Mouse (Mus musculus) neutrophil, adult 5-6 weeks (primary cell): Measurements from ENCODE around the gene Ano6. TPM values are rescaled to one million over a fixed set of nuclear protein-coding genes. Genes with fewer than 3 reads are reported as not detected.

Experiments
- ATAC-seq: fragments of 151-379, 151-347 bp; 2 replicates; pipeline ENCODE4 v1.8.0; 2017; ENCODE audit warnings: mild to moderate bottlenecking, moderate TSS enrichment; ENCODE audit not compliant: insufficient number of reproducible peaks, poor library complexity, low FRiP score, severe bottlenecking; ENCODE audit errors: extremely low read depth
- total RNA-seq: library from RNA; stranded (forward); fragments of 200-1000 nt; gene quantifications from 2 replicates; pipeline ENCODE4 v1.2.3, GENCODE M21; 2017

The Ano6 gene
- total RNA-seq, 1 experiment from 2014 or later, result 60.4 TPM

DNA sequence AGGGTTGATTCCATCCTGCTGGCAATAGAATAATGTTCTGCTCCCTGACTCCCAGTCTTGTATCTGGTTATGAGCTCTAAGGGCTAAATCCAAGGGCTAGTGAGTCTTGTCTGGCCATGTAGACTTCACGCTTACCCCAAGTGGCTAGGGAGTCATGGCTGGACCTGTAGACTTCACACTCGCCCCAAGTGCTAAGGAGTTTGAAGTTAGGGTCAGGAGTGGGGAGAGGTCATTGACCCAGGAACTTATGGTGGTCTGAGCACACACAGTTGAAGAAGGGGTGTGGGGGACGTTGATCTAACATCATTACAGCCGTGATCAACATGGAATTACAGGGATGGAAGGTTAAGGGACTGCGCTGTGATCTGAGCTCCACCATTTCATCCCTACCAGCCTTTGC is 79.0 kb downstream of the Ano6 start:
- ATAC-seq, result no peak

DNA sequence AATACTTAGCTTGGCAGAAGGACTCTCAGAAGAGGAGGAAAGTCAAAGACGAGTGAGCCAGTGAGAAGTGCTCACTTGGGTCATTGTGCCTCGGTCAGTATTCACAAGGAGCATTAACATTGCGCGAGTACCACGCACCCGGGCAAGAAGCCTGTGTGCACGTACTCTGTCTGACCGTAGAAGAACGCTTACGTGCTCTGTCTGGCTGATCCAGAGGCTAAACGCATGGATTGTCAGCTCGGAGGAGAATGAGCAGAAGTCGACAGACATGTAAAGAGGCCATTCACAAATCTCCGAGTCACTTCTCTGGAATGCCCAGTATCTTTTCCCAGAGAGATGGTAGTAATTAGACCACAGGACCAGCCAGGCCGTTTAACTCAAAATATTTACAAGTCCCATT is 81.0 kb downstream of the Ano6 start:
- ATAC-seq, result no peak

DNA sequence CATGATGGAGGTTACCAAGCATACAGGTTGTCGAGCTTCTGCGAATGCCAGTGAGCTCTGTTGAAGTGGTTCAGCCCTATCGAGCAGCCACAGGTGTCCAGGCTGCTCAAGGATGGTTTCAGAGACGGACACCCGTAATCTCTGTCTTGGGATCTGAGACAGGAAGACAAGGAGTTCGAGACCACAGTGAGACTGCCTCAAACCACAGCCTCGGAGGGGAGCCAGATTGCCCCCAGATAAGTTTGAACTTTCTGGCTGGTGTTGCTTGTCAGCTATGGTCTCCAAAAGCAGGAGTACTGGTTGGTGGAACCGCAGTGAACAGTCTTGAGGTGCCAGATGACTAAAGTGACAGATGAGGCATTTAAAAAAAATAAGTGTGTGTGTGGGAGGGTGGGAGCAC is 81.8 kb downstream of the Ano6 start:
- ATAC-seq, result no peak

DNA sequence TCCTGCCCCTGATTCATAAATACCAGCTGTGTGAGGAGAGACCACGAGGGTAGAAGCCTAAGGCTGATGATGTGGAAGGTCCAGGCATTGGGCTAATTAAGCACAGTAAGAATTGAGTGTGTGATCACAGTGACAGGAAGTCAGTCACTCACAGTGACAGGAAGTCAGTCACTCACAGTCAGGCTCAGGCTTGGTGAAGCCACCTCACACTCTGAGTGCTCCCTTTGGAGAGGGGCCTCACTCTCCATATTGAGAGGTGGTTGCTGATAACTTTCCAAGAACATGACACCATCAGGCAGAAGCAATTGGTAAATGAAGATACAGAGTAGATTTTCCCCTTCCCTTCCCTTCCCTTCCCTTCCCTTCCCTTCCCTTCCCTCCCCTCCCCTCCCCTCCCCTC is 82.6 kb downstream of the Ano6 start:
- ATAC-seq, result no peak

DNA sequence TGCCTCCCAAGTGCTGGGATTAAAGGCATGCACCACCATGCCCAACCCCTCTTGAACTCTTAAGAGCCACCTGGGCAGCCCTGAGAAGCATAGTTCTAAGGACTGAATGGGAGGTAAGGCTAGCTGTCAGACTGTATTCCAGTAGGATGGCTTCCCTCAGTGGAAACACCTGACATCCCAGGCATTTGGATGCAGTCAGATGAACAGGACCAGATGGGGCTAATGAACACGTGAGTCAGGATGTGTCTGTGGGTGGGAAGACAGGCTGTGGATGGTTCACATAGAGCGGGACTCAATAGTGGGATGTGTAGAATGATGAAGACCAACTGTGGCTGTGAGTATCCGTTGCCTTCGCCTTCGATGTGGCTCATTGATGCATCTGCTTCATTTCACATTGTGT is 83.6 kb downstream of the Ano6 start:
- ATAC-seq, result no peak

DNA sequence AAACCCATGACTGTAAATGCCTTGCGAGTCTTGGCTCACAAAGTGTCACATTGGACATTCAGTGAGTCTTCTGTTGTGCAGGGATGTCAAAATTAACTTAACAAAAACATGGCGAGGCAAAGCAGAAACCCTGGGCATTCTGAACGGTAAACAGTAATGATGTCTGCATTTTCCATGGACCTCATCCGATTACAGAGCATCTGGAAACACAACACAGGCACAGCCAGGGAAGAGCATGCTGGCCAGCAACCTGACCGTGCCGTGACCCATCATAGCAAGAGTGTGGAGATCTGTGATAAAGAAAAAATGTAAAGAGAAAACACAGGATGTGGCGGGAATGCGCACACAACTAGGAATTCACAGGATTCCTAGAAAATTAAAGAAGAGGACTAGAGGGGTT is 84.1 kb downstream of the Ano6 start:
- no peak for ATAC-seq

DNA sequence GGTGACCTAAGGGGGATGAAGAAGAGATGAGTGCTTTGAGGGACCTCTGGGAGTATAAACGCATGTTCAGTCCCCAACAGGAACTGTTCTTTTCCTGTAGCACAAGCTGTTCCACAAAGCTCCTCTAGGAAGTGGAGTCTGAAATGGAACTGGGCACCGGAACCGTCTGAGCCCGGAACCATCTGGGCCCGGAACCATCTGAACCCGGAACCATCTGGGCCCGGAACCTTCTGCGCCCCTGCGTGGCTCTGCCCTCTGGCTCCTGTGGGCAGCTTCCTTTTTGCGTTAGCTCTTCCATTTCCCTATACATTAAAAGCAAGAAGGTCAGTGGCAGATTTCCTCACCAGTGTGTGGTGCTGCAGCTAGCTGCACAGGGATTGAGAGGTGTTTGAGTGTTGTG is 85.3 kb downstream of the Ano6 start:
- no peak for ATAC-seq

DNA sequence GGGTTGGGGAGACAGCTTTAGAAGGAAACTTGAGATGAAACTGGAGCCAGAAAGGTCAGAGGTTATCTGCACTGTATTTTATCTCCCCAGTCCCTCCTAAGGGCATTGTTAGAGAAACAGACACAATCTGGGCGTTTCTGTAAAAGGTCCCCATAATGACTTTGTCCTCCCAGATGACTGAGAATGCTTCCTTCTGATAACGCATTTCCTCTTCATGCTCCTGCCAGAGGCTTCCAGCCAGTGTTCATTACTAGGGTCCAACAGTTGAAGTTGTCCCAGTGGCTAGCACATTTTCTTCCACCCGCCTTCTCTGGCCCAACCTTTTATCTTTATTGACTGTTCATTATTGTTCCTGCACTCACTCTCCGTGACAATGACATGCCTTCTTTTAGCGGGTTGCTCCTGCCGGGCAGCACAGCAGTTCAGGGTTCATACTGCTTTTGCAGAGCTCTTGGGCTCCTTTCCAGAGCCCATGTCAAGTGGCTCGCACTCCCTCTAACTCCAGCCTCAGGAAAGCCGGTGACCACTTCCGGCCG is 90.0 kb downstream of the Ano6 start:
- no peak for ATAC-seq

DNA sequence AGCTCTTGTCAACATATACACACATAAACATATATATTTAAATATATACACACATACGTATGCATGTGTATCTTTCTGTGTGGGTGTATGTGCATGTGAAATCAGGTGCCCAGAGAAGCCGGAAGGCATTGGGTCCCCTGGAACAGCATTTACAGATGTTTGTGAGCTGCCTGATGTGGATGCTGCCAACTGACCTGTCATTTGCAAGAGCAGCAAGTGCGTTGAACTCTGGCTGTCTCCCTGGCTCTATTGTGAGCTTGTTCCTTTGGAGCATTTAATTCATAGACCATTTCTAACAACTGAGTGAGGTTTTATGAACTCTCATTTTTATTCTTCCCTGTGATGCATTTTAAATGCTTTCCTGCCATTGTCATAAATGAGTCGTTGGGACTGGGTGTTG is 91.8 kb downstream of the Ano6 start:
- no peak for ATAC-seq

DNA sequence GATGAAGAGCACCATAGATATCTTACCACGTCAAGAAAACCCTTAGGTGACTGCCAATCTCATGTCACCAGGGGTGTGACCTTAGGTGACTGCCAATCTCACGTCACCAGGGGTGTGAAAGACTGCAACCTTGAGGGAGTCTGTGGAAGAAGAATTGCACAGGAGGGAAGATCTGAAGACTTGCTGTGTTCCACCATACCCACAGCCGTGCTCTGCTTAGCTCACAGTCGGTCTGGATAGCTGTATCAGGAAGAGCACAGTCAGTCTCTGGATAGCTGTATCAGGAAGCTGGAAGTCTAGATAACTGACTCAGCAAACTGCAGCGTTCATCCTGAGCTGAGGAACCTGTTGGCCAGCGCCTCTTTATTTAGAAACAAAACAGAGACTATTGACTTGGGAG is 92.9 kb downstream of the Ano6 start:
- ATAC-seq, result no peak

DNA sequence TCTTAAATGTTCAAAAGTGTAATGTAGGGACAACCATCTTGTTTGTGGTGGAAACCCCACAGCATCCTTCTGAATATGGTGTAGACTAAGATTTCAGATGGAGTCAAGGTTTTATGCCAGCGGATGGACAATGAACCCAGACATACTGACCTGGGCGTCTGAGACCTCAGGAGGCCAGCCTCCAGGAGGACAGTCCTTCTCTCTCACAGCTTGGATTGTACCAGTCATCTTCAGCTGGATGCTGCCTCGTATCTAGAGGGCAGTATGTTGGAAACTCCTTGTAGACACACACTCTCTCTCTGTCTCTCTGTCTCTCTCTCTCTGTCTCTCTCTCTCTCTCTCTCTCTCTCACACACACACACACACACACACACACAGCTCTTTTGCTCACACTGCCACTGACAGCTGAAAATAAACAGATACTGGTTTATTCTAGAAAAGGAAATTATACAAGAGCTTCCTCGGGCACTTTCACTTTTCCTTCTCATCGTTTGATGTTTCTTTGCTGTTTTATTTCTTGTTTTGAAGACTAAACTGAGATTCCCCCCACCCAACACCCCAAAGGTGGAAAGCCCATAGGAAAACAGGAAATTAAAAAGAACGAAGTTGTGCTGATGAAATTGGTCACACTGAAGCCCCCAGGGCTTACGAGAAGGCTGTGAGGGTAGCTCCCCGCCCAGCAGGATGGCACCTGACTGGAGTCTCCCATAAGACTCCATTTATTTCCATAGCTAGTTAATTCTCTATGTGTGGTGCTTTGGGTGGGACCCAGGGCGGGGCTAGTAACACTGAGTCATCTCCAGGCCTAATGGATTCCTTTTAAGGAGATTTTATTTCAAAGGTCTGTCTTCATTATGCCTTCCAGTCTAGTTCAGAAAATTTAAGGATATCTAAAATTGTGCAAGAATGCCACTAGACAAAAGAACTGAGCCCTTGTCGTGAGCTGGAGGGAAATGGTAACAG is 94.3 kb downstream of the Ano6 start:
- no peak for ATAC-seq

DNA sequence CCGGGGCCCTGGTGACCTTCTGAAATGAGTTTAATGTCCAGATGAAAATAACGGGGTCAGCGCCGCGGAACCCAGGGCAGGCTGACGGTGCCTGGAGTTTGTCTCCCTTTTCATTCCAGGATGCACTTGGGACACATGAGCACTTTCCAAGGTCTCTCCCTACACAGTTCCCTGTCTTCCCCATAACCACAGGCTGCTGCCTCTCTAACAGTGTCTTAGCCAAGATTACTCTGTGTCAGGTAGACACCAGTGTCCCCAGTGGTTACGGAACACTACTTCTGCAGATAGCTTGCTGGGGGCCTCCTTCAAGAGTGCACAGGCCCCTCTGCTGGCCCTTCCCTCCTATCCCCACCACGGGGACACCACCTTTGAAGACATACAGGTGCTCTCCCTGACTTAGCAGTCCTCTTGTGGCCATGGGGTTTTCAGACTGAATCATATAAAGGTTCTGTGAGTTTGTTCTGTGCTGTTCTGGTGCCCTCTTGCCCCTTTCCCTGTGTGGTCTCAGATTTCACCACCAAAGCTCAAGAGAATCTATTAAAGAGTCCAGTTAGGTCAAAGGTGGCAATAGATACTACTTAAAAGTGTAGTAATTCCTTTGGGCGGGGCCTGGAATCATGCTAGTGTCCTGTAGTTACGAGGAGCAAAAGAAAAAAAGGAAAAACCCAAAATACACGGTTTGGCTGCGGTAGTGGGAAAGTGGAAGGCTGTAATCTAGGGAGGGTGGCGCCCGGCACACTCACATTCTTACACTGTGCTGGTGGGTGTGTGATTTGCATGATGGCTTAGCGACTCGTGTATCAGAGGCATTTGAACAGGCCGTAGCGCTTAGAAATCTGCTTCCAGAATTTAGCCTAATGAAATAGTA is 95.5 kb downstream of the Ano6 start:
- no peak for ATAC-seq

DNA sequence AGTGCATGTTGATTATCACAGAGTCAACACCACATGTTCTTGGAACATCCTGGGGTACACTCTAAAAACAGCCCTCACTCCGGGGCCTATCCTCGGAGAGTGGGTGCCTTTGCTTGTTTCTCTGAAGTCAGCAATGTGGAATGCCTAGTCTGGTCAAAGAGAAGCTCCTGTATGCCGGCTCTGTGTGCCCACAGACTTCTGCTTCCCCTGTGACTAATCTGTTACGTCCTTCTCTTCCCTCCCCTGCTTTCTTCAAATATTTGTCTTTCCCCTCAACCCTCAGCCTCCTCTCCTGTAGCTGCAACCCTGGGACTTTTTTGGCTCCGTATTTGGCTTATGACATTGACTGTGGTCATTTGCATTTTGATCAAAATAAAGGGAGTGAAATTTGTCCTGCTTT is 96.7 kb downstream of the Ano6 start:
- peak; percentile 17; the same call in 1 of the 2 replicates for ATAC-seq

DNA sequence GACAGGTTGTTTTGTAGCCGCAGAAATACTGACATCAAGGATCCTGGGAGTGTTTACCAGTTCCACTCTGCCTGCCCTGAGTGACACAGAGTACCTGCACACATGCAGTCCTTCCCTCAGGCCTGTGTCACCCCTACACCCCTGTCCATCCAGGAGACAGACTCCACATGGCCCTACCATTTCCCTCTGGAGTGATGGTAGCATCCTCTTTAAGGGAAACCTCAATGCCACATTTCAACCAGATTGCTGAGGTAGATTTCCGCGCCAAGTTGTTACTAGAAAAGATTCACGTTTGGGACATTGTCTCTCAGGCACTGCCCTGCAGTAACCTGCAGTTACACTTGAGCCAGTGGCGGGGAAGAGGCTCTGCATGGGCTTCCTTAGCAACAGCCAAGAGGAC is 97.9 kb downstream of the Ano6 start:
- ATAC-seq, result no peak

DNA sequence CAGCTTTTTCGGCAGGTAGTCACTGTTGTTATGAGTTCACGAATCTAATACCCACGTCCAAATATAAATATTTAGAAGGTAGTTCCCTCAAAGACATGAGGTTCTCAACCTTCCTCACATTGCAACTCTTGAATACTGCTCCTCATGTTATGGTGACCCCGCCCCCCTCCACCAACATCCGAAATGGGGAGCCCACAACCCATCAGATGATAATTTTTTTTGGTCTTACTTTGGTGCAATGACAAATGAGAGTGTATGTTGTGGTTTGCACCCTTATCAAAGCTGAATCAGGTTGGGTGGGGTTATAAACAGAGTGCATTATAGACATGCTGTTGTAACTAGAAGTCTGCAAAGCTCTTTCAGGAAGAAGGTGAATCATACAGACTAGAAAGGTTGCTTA is 99.7 kb downstream of the Ano6 start:
- ATAC-seq, result no peak

DNA sequence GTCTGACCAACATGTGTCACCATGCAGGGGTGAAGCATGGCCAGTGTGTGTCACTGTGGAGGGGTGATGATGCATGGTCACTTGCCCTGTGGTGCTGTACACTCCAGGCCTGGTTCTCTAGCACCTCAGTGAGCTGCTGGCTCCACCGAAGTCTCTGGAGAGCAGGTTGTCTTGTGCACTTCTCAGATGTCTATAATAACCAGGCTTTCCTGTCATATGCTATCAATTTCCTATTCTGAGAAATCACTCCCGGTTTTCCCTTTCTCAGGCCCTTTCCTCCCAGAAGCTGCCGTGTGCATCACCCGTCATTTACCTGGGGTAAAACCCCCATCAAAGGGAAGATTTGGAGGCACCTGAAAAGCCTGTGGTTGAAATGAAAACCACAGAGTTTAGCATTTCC is 101.5 kb downstream of the Ano6 start:
- no peak for ATAC-seq

DNA sequence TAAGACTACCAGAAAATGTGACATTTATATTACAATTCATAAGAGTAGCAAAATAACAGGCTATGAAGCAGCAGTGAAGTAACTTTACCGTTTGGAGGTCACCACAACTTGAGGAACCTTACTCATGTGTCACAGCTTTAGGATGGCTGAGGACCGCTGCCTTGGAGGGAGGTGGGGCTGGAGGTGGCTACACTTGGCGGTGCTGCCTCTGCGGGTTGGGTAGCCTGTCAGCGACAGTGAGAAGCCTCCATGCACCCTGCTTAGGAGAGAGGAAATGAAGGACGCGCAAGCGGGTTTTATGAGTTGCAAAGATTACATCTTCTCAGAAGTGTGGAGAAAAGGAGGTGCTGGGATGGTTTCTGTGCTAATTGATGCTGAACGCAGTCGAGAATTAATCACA is 102.3 kb downstream of the Ano6 start:
- ATAC-seq, result no peak

DNA sequence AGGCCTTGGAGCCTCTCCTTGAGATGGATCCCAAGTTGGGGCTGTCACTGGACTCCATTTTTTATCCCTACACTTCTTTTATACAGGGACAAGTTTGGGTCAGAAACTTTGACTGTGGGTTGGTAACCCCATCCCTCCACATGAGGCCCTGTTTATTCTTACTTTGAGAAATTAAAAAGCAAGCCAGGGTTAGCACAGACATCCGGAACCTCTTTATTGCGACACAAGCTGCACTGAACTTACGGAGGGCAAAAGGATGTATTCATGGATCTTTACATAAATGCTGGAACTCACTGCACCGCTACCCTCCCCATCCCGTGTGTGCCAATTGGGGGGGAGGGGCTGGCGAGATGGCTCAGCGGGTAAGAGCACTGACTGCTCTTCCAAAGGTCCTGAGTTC is 105.1 kb downstream of the Ano6 start:
- ATAC-seq, result no peak

DNA sequence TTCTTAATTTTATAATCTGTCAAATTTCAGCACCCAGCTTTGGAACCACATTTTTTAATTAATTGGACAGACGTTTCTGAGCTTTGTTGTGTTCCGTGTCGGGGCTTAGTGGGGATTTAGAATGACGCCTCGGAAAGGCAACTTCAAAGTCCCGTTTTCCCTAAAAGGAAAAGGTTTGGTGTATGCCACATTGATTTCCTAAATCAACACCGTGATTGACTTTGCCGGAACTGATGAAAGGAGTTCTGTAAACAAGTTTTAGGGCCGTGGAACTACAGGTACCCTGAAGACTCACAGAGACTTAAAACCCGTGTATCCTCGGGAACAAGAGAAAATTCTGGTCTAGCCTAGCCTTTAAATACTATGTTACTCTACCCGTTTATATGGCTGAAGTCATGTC is 107.0 kb downstream of the Ano6 start:
- ATAC-seq, result no peak

DNA sequence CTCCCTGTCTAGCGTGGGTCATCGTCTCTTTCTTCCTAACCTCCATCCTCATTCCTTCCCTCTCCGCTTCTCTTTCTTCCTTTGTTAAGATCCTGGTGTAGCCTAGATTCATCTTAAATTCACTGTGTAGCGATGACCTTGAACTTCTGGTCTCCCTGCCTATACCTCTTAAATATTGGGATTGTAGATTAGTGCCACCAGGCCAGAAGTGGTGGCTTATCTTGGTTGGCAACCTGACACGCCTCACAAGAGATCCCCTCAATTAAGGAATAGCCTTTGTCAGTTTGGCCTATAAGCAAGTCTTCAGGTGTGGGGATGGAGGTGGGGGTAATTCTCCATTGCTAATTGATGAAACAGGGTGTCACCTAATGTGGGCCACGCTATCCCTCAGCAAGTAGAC is 107.8 kb downstream of the Ano6 start:
- no peak for ATAC-seq
